ENCODE assay signal across 14 mouse cellular contexts in the genomic region with DNA sequence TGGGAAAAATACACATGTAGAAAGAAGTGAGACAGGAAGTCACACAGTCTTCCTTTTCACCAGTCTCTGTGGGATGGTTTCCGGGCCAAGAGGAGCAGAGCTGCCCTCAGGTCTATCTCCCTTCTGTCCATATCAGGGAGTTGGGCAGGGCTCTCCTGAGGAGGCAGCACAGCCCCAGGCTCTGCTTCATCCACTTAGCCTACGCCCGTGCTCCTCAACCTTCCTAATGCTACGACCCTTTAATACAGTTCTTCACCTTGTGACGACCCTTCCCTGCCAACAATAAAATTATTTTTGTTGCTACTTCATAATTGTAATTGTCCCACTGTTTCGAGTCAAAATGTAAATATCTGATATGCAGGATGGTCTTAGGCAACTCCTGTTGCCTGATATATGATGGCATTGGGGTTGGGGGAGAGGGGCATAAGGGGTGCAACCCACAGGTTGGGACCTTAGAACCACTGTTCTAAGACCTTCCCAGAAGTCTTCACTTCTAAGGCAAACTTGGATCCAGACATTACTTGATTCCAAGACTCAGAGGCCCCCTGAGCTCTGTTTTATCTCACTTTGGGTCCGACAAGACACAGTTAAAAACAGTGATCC. TPM values are rescaled to one million over a fixed set of nuclear protein-coding genes. Genes with fewer than 3 reads are reported as not detected.
DNase-seq lines count a peak whose midpoint lies in the region; ATAC-seq and TF ChIP-seq lines count a peak whose summit lies in the region.
"Not testable (repeated sequence)": the region's sequence is repeated elsewhere in the genome, so short reads cannot be mapped to it uniquely, and the experiment has no call there.
"Had no signal": no experiment of that assay in that cellular context is flagged by ENCODE, and none has a peak within 500 bp of the region (broad histone marks: within the 10 kb centered on the region; RNA-seq: fewer than 3 reads in every experiment).

No protein-coding gene starts in this region.

- not testable (repeated sequence) for H3K4me3 ChIP-seq in G1E (ENCODE audit: low read depth, low read length); embryonic facial prominence, embryonic 14.5 days (ENCODE audit: low read depth, low read length); heart, embryonic 12.5 days; hindbrain, embryonic 16.5 days (ENCODE audit: low read length); limb, embryonic 11.5 days (ENCODE audit: low read depth, low read length); midbrain, embryonic 11.5 days (ENCODE audit: low read depth, low read length)

- not testable (repeated sequence) for H3K4me2 ChIP-seq in embryonic facial prominence, embryonic 14.5 days (ENCODE audit: low read depth, low read length); heart, embryonic 12.5 days; hindbrain, embryonic 16.5 days (ENCODE audit: low read length); limb, embryonic 11.5 days (ENCODE audit: low read depth, severe bottlenecking); midbrain, embryonic 11.5 days

- not testable (repeated sequence) for TF ChIP-seq CTCF in G1E (IDR thresholded peaks at IDR 0.05; ENCODE audit: low read depth, low read length)

- not testable (repeated sequence) for H3K4me1 ChIP-seq in G1E (ENCODE audit: insufficient read depth, low read depth, low read length); embryonic facial prominence, embryonic 14.5 days (ENCODE audit: control insufficient read depth, insufficient read depth, low read length); heart, embryonic 12.5 days (replicated peaks); hindbrain, embryonic 16.5 days (ENCODE audit: control insufficient read depth, insufficient read depth, low read depth, low read length); limb, embryonic 11.5 days (ENCODE audit: control insufficient read depth, insufficient read depth, low read length); midbrain, embryonic 11.5 days (ENCODE audit: control insufficient read depth, insufficient read depth, low read length)

- H3K27me3 ChIP-seq in G1E (ENCODE audit: insufficient read depth, low read length); embryonic facial prominence, embryonic 14.5 days (replicated peaks; ENCODE audit: control insufficient read depth, insufficient read depth, low read length); heart, embryonic 12.5 days (replicated peaks); hindbrain, embryonic 16.5 days (replicated peaks; ENCODE audit: control insufficient read depth, insufficient read depth, low read length); limb, embryonic 11.5 days (ENCODE audit: control insufficient read depth, insufficient read depth, low read length); midbrain, embryonic 11.5 days (ENCODE audit: control insufficient read depth, insufficient read depth, low read length): not testable (repeated sequence)

- not testable (repeated sequence) for H3K27ac ChIP-seq in embryonic facial prominence, embryonic 14.5 days (replicated peaks; ENCODE audit: low read depth, low read length); heart, embryonic 12.5 days (ENCODE audit: poor library complexity, severe bottlenecking); hindbrain, embryonic 16.5 days (ENCODE audit: low read depth, low read length); limb, embryonic 11.5 days (replicated peaks; ENCODE audit: low read depth, low read length); midbrain, embryonic 11.5 days (ENCODE audit: low read depth, low read length)

- not testable (repeated sequence) for H3K9ac ChIP-seq in embryonic facial prominence, embryonic 14.5 days (ENCODE audit: low read depth, low read length); heart, embryonic 12.5 days; hindbrain, embryonic 16.5 days (ENCODE audit: low read depth, low read length); limb, embryonic 11.5 days (ENCODE audit: low read length); midbrain, embryonic 11.5 days (ENCODE audit: low read length)

- not testable (repeated sequence) for DNase-seq in G1E (ENCODE audit: low spot score); embryonic facial prominence, embryonic 14.5 days (ENCODE audit: low spot score); limb, embryonic 11.5 days (ENCODE audit: low spot score); midbrain, embryonic 11.5 days (ENCODE audit: low spot score, missing footprints)
- peak; percentile 19 for DNase-seq in right cerebral cortex, postnatal 14 days
- peak; percentile 49 for DNase-seq in urinary bladder, postnatal 10 days (ENCODE audit: low spot score)

- not testable (repeated sequence) for H3K9me3 ChIP-seq in G1E (replicated peaks); embryonic facial prominence, embryonic 14.5 days (ENCODE audit: control insufficient read depth, low read length); heart, embryonic 12.5 days (replicated peaks); hindbrain, embryonic 16.5 days (ENCODE audit: control insufficient read depth, low read length); limb, embryonic 11.5 days (ENCODE audit: control insufficient read depth, low read length); midbrain, embryonic 11.5 days (ENCODE audit: control insufficient read depth, low read length)

- peak; percentile 45 for ATAC-seq in G1E (ENCODE audit: extremely low read depth, insufficient number of reproducible peaks, low FRiP score, poor library complexity, severe bottlenecking)
- 0 out of 2 replicates have a peak, but pooled peaks have one; percentile 30 for ATAC-seq in embryonic facial prominence, embryonic 14.5 days (ENCODE audit: low read depth)
- ATAC-seq in heart, embryonic 12.5 days (ENCODE audit: insufficient number of reproducible peaks, low FRiP score), result peak; percentile 66
- peak; percentile 45; the same call in 1 of the 2 replicates for ATAC-seq in hindbrain, embryonic 16.5 days
- ATAC-seq in limb, embryonic 11.5 days (ENCODE audit: insufficient number of reproducible peaks, low FRiP score, low TSS enrichment, low read depth), result peak; percentile 76; the same call in 1 of the 2 replicates
- ATAC-seq in midbrain, embryonic 11.5 days (ENCODE audit: low FRiP score), result peak; percentile 58; the same call in 1 of the 2 replicates

- not testable (repeated sequence) for H3K36me3 ChIP-seq in G1E (replicated peaks); embryonic facial prominence, embryonic 14.5 days (ENCODE audit: control insufficient read depth, insufficient read depth, low read length); heart, embryonic 12.5 days; hindbrain, embryonic 16.5 days (ENCODE audit: control insufficient read depth, insufficient read depth, low read length); limb, embryonic 11.5 days (ENCODE audit: control insufficient read depth, insufficient read depth, low read length); midbrain, embryonic 11.5 days (ENCODE audit: control insufficient read depth, insufficient read depth, low read length)

- WGBS in embryonic facial prominence, embryonic 14.5 days, result 85% methylated on average over 6 of the region's 7 CpGs
- 73% methylated on average over 7 of the region's 7 CpGs for whole genome bisulfite sequencing in heart, embryonic 12.5 days
- 88% methylated on average over 6 of the region's 7 CpGs for WGBS in hindbrain, embryonic 16.5 days
- 87% methylated on average over 7 of the region's 7 CpGs for WGBS in limb, embryonic 11.5 days
- 89% methylated on average over 6 of the region's 7 CpGs for WGBS in midbrain, embryonic 11.5 days

RNA-seq across cellular contexts. Expression of a gene that starts 16.0 kb away (rescaled TPM):
- total RNA-seq in G1E (2014; fragmentation: Nextera tagmentation) (1.5 TPM in 1 of 2 replicates, not detected in the other), G1E (2017) (0.44 TPM in 1 of 2 replicates, not detected in the other)
- not detected in 2 replicates for polyA plus RNA-seq in G1E (2012)
- polyA plus RNA-seq in embryonic facial prominence, embryonic 14.5 days (2014; fragmentation: Nextera tagmentation; extraction: Ambion mirVana), result not detected in 2 replicates
- polyA plus RNA-seq in heart, embryonic 12.5 days (2016; fragmentation: Nextera tagmentation; extraction: Ambion mirVana), result not detected in 2 replicates
- polyA plus RNA-seq in hindbrain, embryonic 16.5 days (2015; fragmentation: Nextera tagmentation; extraction: Ambion mirVana), result not detected in 2 replicates
- 0.05 and 0.09 TPM in 2 replicates for polyA plus RNA-seq in limb, embryonic 11.5 days (2014; fragmentation: Nextera tagmentation; extraction: Ambion mirVana)
- polyA plus RNA-seq in midbrain, embryonic 11.5 days (2014; fragmentation: Nextera tagmentation; extraction: Ambion mirVana), result not detected in 2 replicates
- total RNA-seq: adrenal gland, adult 18-20 months; monocyte, adult 5-6 weeks had no signal
- polyA plus RNA-seq: C2C12; forebrain, embryonic 10.5 days; heart, embryonic 11.5 days; liver, adult 2 months had no signal
